Mouse (Mus musculus): ENCODE measurements around the gene Acy3. TPM values are rescaled to one million over a fixed set of nuclear protein-coding genes. Genes with fewer than 3 reads are reported as not detected.
A peak's percentile ranks its signal among the peaks of the same experiment; 100 is the strongest.

Acy3 gene
- 1.2 and 1.5 TPM in 2 replicates for polyA plus RNA-seq (2015; fragmentation: Nextera tagmentation; extraction: Ambion mirVana)

- Histone ChIP-seq H3K4me2 (replicated peaks) (no peak within 1 kb of the TSS), H3K36me3 (no peaks in the 10 kb centered on the region), H3K27ac (no peak within 1 kb of the TSS), H3K27me3 (no peaks in the 10 kb centered on the region), H3K9ac (replicated peaks) (no peak within 1 kb of the TSS), H3K4me1 (replicated peaks) (peaks cover 13% of the 10 kb centered on the region), H3K4me3 (replicated peaks) (no peak within 1 kb of the TSS), H3K9me3 (peaks cover 3% of the 10 kb centered on the region; the same call in 1 of the 2 replicates)
- 19% methylated on average over 8 of the region's 8 CpGs for WGBS
- no peak for ATAC-seq
Measured at GRCm38 (mm10) chr19:3986334-3986733, at the start of gene Acy3. Acy3 (plus strand) TSS chr19:3986570.

DNA sequence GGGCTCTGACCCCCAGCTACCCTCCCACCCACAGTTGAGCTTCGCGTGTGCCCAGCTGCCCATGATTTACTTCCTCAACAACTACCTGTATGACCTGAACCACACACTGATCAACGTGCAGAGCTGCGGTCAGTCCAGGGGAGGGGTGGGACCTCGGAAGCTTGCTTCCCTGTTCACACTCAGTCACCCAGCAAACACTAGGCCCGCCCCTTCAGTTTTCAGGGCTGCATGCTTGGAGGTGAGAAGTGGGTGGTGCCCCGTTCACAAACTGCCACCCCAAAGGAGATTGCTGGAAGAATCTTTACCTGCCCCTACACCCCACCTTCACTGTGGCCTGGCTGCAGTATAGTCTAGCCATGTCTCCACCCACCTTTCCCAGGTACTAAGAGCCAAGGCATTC, 44.1 kb upstream of the Acy3 start:
- H3K4me3 ChIP-seq (replicated peaks) = no peak overlapping the region
- no peaks in the 10 kb centered on the region for H3K36me3 ChIP-seq
- no peak overlapping the region for H3K4me2 ChIP-seq (replicated peaks)
- H3K4me1 ChIP-seq (replicated peaks) = peaks cover 3% of the 10 kb centered on the region
- 86% methylated on average over 7 of the region's 7 CpGs for WGBS
- H3K9me3 ChIP-seq = no peaks in the 10 kb centered on the region
- no peak for ATAC-seq
- H3K27me3 ChIP-seq = peaks cover 11% of the 10 kb centered on the region
- H3K9ac ChIP-seq (replicated peaks) = no peak overlapping the region
- no peak overlapping the region for H3K27ac ChIP-seq

- Histone ChIP-seq H3K27ac (no peak overlapping the region), H3K36me3 (no peaks in the 10 kb centered on the region), H3K4me2 (replicated peaks) (peak overlapping the region; percentile 21; the same call in 1 of the 2 replicates), H3K9ac (replicated peaks) (no peak overlapping the region), H3K4me3 (replicated peaks) (no peak overlapping the region), H3K4me1 (replicated peaks) (peaks cover 3% of the 10 kb centered on the region), H3K9me3 (no peaks in the 10 kb centered on the region), H3K27me3 (peaks cover 11% of the 10 kb centered on the region)
- 26% methylated on average over 27 of the region's 27 CpGs for WGBS
- ATAC-seq = no peak
Measured at GRCm38 (mm10) chr19:3942986-3943735, 43.2 kb upstream of the Acy3 start.

- Histone ChIP-seq H3K36me3 (no peaks in the 10 kb centered on the region), H3K27ac (no peak overlapping the region), H3K4me1 (replicated peaks) (peaks cover 3% of the 10 kb centered on the region), H3K4me3 (replicated peaks) (no peak overlapping the region), H3K4me2 (replicated peaks) (no peak overlapping the region), H3K27me3 (peaks cover 11% of the 10 kb centered on the region), H3K9ac (replicated peaks) (no peak overlapping the region), H3K9me3 (no peaks in the 10 kb centered on the region)
- WGBS = 38% methylated on average over 10 of the region's 10 CpGs
- ATAC-seq = no peak
Measured at GRCm38 (mm10) chr19:3945872-3946564, 40.4 kb upstream of the Acy3 start.

DNA sequence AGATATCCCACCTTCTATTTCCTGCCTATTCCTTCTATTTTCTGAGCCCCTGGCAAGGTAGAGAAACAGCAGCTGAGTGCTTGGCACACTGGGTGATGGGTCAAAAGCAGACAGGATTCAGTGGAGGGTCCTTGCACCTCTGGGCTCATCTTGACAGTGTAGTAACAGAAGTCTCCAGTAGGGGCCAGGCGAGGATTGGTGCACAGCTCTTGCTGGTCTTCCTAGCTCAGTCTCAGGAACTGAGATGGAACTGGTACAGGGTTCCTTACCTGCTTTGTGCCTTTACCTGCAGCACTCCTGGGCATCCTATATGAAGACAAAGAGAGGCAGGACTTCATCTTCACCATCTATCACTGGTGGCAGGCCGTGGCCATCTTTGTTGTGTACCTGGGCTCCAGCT, 39.7 kb upstream of the Acy3 start:
- no peak overlapping the region for H3K4me2 ChIP-seq (replicated peaks)
- no peaks in the 10 kb centered on the region for H3K36me3 ChIP-seq
- no peak overlapping the region for H3K4me3 ChIP-seq (replicated peaks)
- peaks cover 3% of the 10 kb centered on the region for H3K4me1 ChIP-seq (replicated peaks)
- peak; percentile 84 for ATAC-seq
- no peaks in the 10 kb centered on the region for H3K9me3 ChIP-seq
- no peak overlapping the region for H3K27ac ChIP-seq
- WGBS = 11% methylated on average over 2 of the region's 2 CpGs
- H3K9ac ChIP-seq (replicated peaks) = no peak overlapping the region
- H3K27me3 ChIP-seq = peaks cover 11% of the 10 kb centered on the region

DNA sequence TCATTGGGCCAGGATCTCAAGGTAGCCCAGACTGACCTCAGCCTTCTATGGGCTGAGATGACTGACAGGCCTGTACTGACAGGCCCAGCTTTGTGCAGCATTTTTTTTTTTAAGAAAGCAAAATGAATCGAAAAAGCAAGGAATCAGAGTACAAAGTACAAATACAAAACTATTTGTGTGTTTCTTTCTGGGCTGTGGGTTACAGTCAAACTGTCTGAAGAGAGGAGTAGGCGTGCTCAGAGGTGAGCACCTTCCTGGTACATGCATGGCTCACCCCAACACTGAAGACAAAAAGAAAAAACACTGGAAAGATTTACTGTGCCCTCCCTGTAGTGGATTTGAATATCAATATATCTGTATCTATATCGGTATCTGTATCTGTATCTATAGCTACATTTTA, 38.6 kb upstream of the Acy3 start:
- no peak overlapping the region for H3K4me2 ChIP-seq (replicated peaks)
- 76% methylated on average over 3 of the region's 3 CpGs for WGBS
- ATAC-seq = no peak

GRCm38 (mm10) chr19:3948546-3948945, 37.8 kb upstream of the Acy3 start:
- Histone ChIP-seq H3K27me3 (peaks cover 6% of the 10 kb centered on the region; the same call in 1 of the 2 replicates), H3K9ac (replicated peaks) (no peak overlapping the region), H3K9me3 (no peaks in the 10 kb centered on the region), H3K4me1 (replicated peaks) (no peaks in the 10 kb centered on the region), H3K36me3 (no peaks in the 10 kb centered on the region), H3K4me3 (replicated peaks) (no peak overlapping the region), H3K27ac (no peak overlapping the region), H3K4me2 (replicated peaks) (no peak overlapping the region)
- no peak for ATAC-seq
- WGBS = 76% methylated on average over 14 of the region's 14 CpGs

More for the DNA sequence above, 38.6 kb upstream of the Acy3 start:
- Histone ChIP-seq H3K4me1 (replicated peaks) (peaks cover 3% of the 10 kb centered on the region), H3K9me3 (no peaks in the 10 kb centered on the region), H3K36me3 (no peaks in the 10 kb centered on the region), H3K4me3 (replicated peaks) (no peak overlapping the region), H3K27ac (no peak overlapping the region), H3K27me3 (peaks cover 11% of the 10 kb centered on the region), H3K9ac (replicated peaks) (no peak overlapping the region)

DNA sequence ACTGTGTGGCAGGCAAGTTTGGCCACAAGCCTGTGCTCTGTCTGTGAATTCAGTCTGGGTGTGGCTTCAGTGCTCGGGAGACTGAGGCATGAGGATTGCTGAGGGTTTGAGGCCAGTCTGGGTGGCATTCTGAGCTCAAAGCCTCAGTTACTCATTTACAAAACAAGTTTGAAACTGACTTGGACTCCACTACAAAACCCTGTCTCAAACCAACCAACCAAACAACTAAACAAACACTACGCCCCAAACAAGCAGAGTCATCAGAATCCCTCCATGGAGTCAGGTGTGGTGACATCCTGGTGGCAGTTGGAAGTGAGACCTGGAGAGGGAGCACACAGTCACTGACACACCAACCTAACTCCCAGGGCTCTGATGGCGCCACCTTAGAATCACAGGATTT, 36.0 kb upstream of the Acy3 start:
- no peaks in the 10 kb centered on the region for H3K27me3 ChIP-seq
- no peak overlapping the region for H3K4me3 ChIP-seq (replicated peaks)
- H3K27ac ChIP-seq = no peak overlapping the region
- 73% methylated on average over 3 of the region's 3 CpGs for WGBS
- no peak for ATAC-seq
- H3K9me3 ChIP-seq = no peaks in the 10 kb centered on the region
- H3K36me3 ChIP-seq = no peaks in the 10 kb centered on the region
- no peak overlapping the region for H3K4me2 ChIP-seq (replicated peaks)
- no peaks in the 10 kb centered on the region for H3K4me1 ChIP-seq (replicated peaks)
- no peak overlapping the region for H3K9ac ChIP-seq (replicated peaks)

GRCm38 (mm10) chr19:3951461-3951860, 34.9 kb upstream of the Acy3 start:
- Histone ChIP-seq H3K4me1 (replicated peaks) (no peaks in the 10 kb centered on the region), H3K9me3 (no peaks in the 10 kb centered on the region), H3K27me3 (0 out of 2 replicates have a peak, but pooled peaks cover under 1% of the 10 kb centered on the region), H3K36me3 (no peaks in the 10 kb centered on the region), H3K9ac (replicated peaks) (no peak overlapping the region), H3K4me3 (replicated peaks) (no peak overlapping the region), H3K27ac (no peak overlapping the region), H3K4me2 (replicated peaks) (no peak overlapping the region)
- no peak for ATAC-seq

- no peak for ATAC-seq
- Histone ChIP-seq H3K36me3 (no peaks in the 10 kb centered on the region), H3K9me3 (no peaks in the 10 kb centered on the region), H3K27ac (no peak overlapping the region), H3K4me2 (replicated peaks) (no peak overlapping the region), H3K27me3 (0 out of 2 replicates have a peak, but pooled peaks cover 3% of the 10 kb centered on the region), H3K4me1 (replicated peaks) (no peaks in the 10 kb centered on the region), H3K9ac (replicated peaks) (no peak overlapping the region), H3K4me3 (replicated peaks) (no peak overlapping the region)
- WGBS = 73% methylated on average over 1 of the region's 1 CpGs
Measured at GRCm38 (mm10) chr19:3952099-3952498, 34.3 kb upstream of the Acy3 start.

GRCm38 (mm10) chr19:3955033-3955432, 31.3 kb upstream of the Acy3 start:
- Histone ChIP-seq H3K4me1 (replicated peaks) (no peaks in the 10 kb centered on the region), H3K9ac (replicated peaks) (no peak overlapping the region), H3K4me2 (replicated peaks) (no peak overlapping the region), H3K27me3 (0 out of 2 replicates have a peak, but pooled peaks cover 3% of the 10 kb centered on the region), H3K4me3 (replicated peaks) (no peak overlapping the region), H3K9me3 (no peaks in the 10 kb centered on the region), H3K27ac (no peak overlapping the region), H3K36me3 (no peaks in the 10 kb centered on the region)
- ATAC-seq = no peak
- WGBS = 73% methylated on average over 3 of the region's 3 CpGs

GRCm38 (mm10) chr19:3955804-3956203, 30.6 kb upstream of the Acy3 start:
- H3K4me3 ChIP-seq (replicated peaks) = no peak overlapping the region
- no peaks in the 10 kb centered on the region for H3K36me3 ChIP-seq
- no peak for ATAC-seq
- 0 out of 2 replicates have a peak, but pooled peaks cover 3% of the 10 kb centered on the region for H3K27me3 ChIP-seq
- H3K9me3 ChIP-seq = no peaks in the 10 kb centered on the region
- WGBS = 60% methylated on average over 4 of the region's 4 CpGs
- H3K27ac ChIP-seq = no peak overlapping the region
- H3K9ac ChIP-seq (replicated peaks) = no peak overlapping the region
- H3K4me2 ChIP-seq (replicated peaks) = no peak overlapping the region
- H3K4me1 ChIP-seq (replicated peaks) = no peaks in the 10 kb centered on the region

Measured in midbrain, embryonic 13.5 days (tissue).